Mouse (Mus musculus) kidney, embryonic 16.5 days (tissue): Measurements from ENCODE around the gene Kalrn. TPM values are rescaled to one million over a fixed set of nuclear protein-coding genes. Genes with fewer than 3 reads are reported as not detected.

Source experiments
- ATAC-seq: fragments of 200-750 bp; cut with Nextera tagmentation; 2 replicates; pipeline ENCODE4 v1.8.0; 2017; ENCODE audit warnings: moderate TSS enrichment; ENCODE audit not compliant: low FRiP score, low TSS enrichment
- H3K27ac ChIP-seq: fragments of 300-500 bp; sonication (generic); 2 replicates; pipeline ENCODE4 v1.5.1; 2014; ENCODE audit warnings: low read length
- H3K27me3 ChIP-seq: fragments of 300-500 bp; sonication (generic); 2 replicates; pipeline ENCODE4 v1.6.1; 2014; ENCODE audit warnings: low read length, control low read depth, mixed read lengths; ENCODE audit not compliant: insufficient read depth
- H3K36me3 ChIP-seq: fragments of 300-500 bp; sonication (generic); 2 replicates; pipeline ENCODE4 v1.6.1; 2014; ENCODE audit warnings: low read length, control low read depth, mixed read lengths; ENCODE audit not compliant: insufficient read depth
- H3K4me1 ChIP-seq: fragments of 300-500 bp; sonication (generic); 2 replicates; pipeline ENCODE4 v1.6.1; 2014; ENCODE audit warnings: low read length, control low read depth, mixed read lengths; ENCODE audit not compliant: insufficient read depth
- H3K4me2 ChIP-seq: fragments of 300-500 bp; sonication (generic); replicated peaks from 2 replicates; pipeline ENCODE4 v1.6.1; 2014; ENCODE audit warnings: low read depth, low read length
- H3K4me3 ChIP-seq: fragments of 300-500 bp; sonication (generic); 2 replicates; pipeline ENCODE4 v1.5.1; 2014; ENCODE audit warnings: mild to moderate bottlenecking, low read length
- H3K9ac ChIP-seq: fragments of 300-500 bp; sonication (generic); replicated peaks from 2 replicates; pipeline ENCODE4 v1.6.1; 2014; ENCODE audit warnings: low read length
- H3K9me3 ChIP-seq: fragments of 300-500 bp; sonication (generic); 2 replicates; pipeline ENCODE4 v1.6.1; 2016; ENCODE audit warnings: low read length, control low read depth
- WGBS: fragments of 180-500 bp; shearing (Covaris S2); extraction: QIAGEN DNeasy Blood & Tissue Kit; methylation state at CpG from one replicate; pipeline ENCODE4 v1.1.7; 2014; 5-methylcytosine and 5-hydroxymethylcytosine counted together
- polyA plus RNA-seq: library from polyadenylated mRNA; unstranded; fragments of >200 nt; fragmentation: Nextera tagmentation; extraction: Ambion mirVana; gene quantifications from 2 replicates; pipeline ENCODE4 v1.2.1, GENCODE M21; 2015

Gene Kalrn
- polyA plus RNA-seq, 1 experiment from 2014 or later = 15.2 TPM

- Histone ChIP-seq H3K36me3 (peaks cover 3% of the 10 kb centered on the region; the same call in 1 of the 2 replicates), H3K9ac (no peak overlapping the region), H3K9me3 (no peaks in the 10 kb centered on the region), H3K27ac (no peak overlapping the region), H3K4me2 (no peak overlapping the region), H3K27me3 (no peaks in the 10 kb centered on the region), H3K4me1 (no peaks in the 10 kb centered on the region), H3K4me3 (no peak overlapping the region)
- 80% methylated on average over 4 of the region's 4 CpGs for WGBS
- no peak for ATAC-seq
Observed at GRCm38 (mm10) chr16:34254002-34254645, 319.2 kb downstream of the Kalrn start.

- Histone ChIP-seq H3K4me2 (no peak overlapping the region), H3K4me1 (no peaks in the 10 kb centered on the region), H3K4me3 (no peak overlapping the region), H3K9ac (no peak overlapping the region), H3K27me3 (no peaks in the 10 kb centered on the region), H3K36me3 (peaks cover 3% of the 10 kb centered on the region; the same call in 1 of the 2 replicates), H3K9me3 (no peaks in the 10 kb centered on the region), H3K27ac (no peak overlapping the region)
- 97% methylated on average over 3 of the region's 3 CpGs for WGBS
- no peak for ATAC-seq
Observed at GRCm38 (mm10) chr16:34252670-34253069, 320.7 kb downstream of the Kalrn start.

GRCm38 (mm10) chr16:34248256-34248655 lies 325.1 kb downstream of the Kalrn start:
- Histone ChIP-seq H3K27ac (no peak overlapping the region), H3K4me2 (no peak overlapping the region), H3K9me3 (no peaks in the 10 kb centered on the region), H3K4me1 (no peaks in the 10 kb centered on the region), H3K27me3 (no peaks in the 10 kb centered on the region), H3K9ac (no peak overlapping the region), H3K4me3 (no peak overlapping the region), H3K36me3 (0 out of 2 replicates have a peak, but pooled peaks cover 3% of the 10 kb centered on the region)
- WGBS = 56% methylated on average over 4 of the region's 4 CpGs
- no peak for ATAC-seq

- H3K4me1 ChIP-seq = no peaks in the 10 kb centered on the region
- H3K9me3 ChIP-seq = no peaks in the 10 kb centered on the region
- no peaks in the 10 kb centered on the region; the same call in 1 of the 2 replicates for H3K36me3 ChIP-seq
- no peaks in the 10 kb centered on the region for H3K27me3 ChIP-seq
- no peak overlapping the region for H3K27ac ChIP-seq
- H3K9ac ChIP-seq = no peak overlapping the region
- no peak for ATAC-seq
- H3K4me2 ChIP-seq = no peak overlapping the region
- H3K4me3 ChIP-seq = no peak overlapping the region
- 78% methylated on average over 16 of the region's 16 CpGs for WGBS
Observed at GRCm38 (mm10) chr16:34241936-34242729, 331.2 kb downstream of the Kalrn start.

DNA sequence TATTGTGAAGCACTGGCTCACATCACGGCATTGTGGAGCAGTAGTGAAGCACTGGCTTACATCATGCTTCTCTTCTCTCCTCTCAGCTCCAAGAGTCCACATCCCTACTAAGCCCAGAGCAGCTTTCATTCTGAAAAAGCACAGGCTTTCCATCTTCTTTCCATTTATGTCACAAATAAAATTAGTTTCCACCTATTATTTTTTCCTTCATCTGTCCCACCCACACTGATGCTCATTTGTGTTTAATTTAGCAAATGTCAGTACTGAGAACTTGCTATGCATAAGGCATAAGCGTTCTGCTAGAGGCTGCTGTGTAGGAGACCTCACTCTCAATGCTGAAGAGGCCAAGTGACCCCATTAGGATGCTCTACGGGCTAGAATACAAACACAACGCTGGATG lies 333.7 kb downstream of the Kalrn start:
- 94% methylated on average over 4 of the region's 4 CpGs for WGBS
- ATAC-seq = no peak
- H3K36me3 ChIP-seq = no peaks in the 10 kb centered on the region; the same call in 1 of the 2 replicates

GRCm38 (mm10) chr16:34236898-34237611 lies 336.3 kb downstream of the Kalrn start:
- Histone ChIP-seq H3K9me3 (no peaks in the 10 kb centered on the region), H3K4me3 (no peak overlapping the region), H3K36me3 (no peaks in the 10 kb centered on the region; the same call in 1 of the 2 replicates), H3K9ac (no peak overlapping the region), H3K4me2 (no peak overlapping the region), H3K4me1 (no peaks in the 10 kb centered on the region), H3K27ac (no peak overlapping the region), H3K27me3 (no peaks in the 10 kb centered on the region)
- WGBS = 71% methylated on average over 12 of the region's 12 CpGs
- no peak for ATAC-seq

More for the DNA sequence above, 333.7 kb downstream of the Kalrn start:
- H3K27me3 ChIP-seq = no peaks in the 10 kb centered on the region
- H3K9ac ChIP-seq = no peak overlapping the region
- no peak overlapping the region for H3K4me2 ChIP-seq
- H3K27ac ChIP-seq = no peak overlapping the region
- no peaks in the 10 kb centered on the region for H3K9me3 ChIP-seq
- no peak overlapping the region for H3K4me3 ChIP-seq
- H3K4me1 ChIP-seq = no peaks in the 10 kb centered on the region

DNA sequence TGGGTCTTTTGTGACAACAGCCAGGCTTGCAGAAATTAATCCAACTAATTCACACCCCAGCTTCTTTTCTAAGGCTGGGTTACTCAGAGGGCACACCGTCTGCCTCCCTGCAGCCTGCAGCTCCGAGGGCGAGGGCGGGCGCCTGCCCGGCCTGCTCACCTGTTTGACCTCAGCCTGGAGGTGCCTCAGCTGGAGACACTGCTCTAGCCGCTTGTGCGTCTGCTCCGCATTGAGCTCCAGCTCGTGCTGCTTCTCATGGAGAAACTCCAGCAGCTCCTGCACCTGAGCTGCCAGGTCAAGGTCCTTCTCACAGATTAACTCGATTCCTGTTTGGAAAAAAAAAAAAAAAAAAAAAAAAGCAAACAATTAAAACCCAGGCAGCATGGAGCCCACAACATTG lies 338.2 kb downstream of the Kalrn start:
- no peak overlapping the region for H3K4me2 ChIP-seq
- H3K4me1 ChIP-seq = no peaks in the 10 kb centered on the region
- H3K4me3 ChIP-seq = no peak overlapping the region
- no peaks in the 10 kb centered on the region for H3K27me3 ChIP-seq
- 60% methylated on average over 11 of the region's 11 CpGs for WGBS
- no peak overlapping the region for H3K9ac ChIP-seq
- ATAC-seq = no peak
- no peaks in the 10 kb centered on the region for H3K9me3 ChIP-seq
- no peak overlapping the region for H3K27ac ChIP-seq
- no peaks in the 10 kb centered on the region for H3K36me3 ChIP-seq

DNA sequence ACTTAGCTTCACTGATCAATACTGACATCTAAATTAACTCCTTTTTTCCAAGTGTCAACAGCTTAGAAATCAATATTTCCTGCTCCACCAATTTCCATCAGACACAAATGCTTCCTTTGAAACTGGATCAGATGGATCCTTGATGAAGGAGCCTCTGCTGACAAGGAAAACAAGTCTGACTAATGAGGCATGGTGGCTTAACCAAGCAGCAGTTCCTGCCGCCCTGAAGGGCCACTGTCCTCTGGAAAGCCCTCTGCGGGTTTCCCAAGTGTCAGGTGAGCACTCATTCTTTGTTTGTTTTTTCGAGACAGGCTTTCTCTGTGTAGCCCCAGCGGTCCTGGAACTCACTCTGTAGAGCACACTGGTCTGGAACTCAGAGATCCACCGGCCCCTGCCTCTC lies 341.4 kb downstream of the Kalrn start:
- no peak overlapping the region for H3K27ac ChIP-seq
- 22% methylated on average over 5 of the region's 5 CpGs for WGBS

DNA sequence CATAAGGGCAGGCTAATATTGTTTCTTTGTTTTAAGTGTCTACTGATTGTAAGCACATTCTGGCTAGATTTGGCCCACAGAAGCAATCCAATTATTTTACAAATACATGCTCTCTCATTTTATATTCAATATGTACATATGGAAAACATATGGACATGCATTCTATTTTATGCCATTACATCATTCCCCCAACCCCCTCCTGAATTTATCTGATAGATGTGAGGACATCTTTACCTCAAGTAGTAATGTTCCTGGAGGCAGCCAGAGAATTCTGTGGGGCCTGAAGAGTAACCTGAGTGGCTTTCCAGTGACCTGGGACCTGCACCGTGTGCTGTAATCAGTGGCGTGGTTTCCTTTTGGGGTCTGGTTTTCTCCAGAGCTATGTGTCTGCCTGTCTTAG lies 342.2 kb downstream of the Kalrn start:
- Histone ChIP-seq H3K4me1 (no peaks in the 10 kb centered on the region), H3K9ac (no peak overlapping the region), H3K9me3 (no peaks in the 10 kb centered on the region), H3K36me3 (no peaks in the 10 kb centered on the region), H3K4me2 (no peak overlapping the region), H3K27me3 (no peaks in the 10 kb centered on the region), H3K4me3 (no peak overlapping the region), H3K27ac (no peak overlapping the region)
- 29% methylated on average over 2 of the region's 2 CpGs for WGBS
- ATAC-seq = no peak

More for the DNA sequence above, 341.4 kb downstream of the Kalrn start:
- Histone ChIP-seq H3K9me3 (no peaks in the 10 kb centered on the region), H3K36me3 (no peaks in the 10 kb centered on the region), H3K27me3 (no peaks in the 10 kb centered on the region), H3K9ac (no peak overlapping the region), H3K4me1 (no peaks in the 10 kb centered on the region), H3K4me3 (no peak overlapping the region), H3K4me2 (no peak overlapping the region)
- peak; percentile 59; the same call in 1 of the 2 replicates for ATAC-seq
